Mouse (Mus musculus) neutrophil, adult 5-6 weeks (primary cell): ENCODE results near the gene Tfpi. TPM values are rescaled to one million over a fixed set of nuclear protein-coding genes. Genes with fewer than 3 reads are reported as not detected.
"Not testable (repeated sequence)": the region's sequence is repeated elsewhere in the genome, so short reads cannot be mapped to it uniquely, and the experiment has no call there.

Experiments used
- ATAC-seq: fragments of 151-379, 151-347 bp; 2 replicates; pipeline ENCODE4 v1.8.0; 2017; ENCODE audit warnings: mild to moderate bottlenecking, moderate TSS enrichment; ENCODE audit not compliant: insufficient number of reproducible peaks, poor library complexity, low FRiP score, severe bottlenecking; ENCODE audit errors: extremely low read depth
- total RNA-seq: library from RNA; stranded (forward); fragments of 200-1000 nt; gene quantifications from 2 replicates; pipeline ENCODE4 v1.2.3, GENCODE M21; 2017

The Tfpi gene
- total RNA-seq, 1 experiment from 2014 or later = 1.5 TPM

DNA sequence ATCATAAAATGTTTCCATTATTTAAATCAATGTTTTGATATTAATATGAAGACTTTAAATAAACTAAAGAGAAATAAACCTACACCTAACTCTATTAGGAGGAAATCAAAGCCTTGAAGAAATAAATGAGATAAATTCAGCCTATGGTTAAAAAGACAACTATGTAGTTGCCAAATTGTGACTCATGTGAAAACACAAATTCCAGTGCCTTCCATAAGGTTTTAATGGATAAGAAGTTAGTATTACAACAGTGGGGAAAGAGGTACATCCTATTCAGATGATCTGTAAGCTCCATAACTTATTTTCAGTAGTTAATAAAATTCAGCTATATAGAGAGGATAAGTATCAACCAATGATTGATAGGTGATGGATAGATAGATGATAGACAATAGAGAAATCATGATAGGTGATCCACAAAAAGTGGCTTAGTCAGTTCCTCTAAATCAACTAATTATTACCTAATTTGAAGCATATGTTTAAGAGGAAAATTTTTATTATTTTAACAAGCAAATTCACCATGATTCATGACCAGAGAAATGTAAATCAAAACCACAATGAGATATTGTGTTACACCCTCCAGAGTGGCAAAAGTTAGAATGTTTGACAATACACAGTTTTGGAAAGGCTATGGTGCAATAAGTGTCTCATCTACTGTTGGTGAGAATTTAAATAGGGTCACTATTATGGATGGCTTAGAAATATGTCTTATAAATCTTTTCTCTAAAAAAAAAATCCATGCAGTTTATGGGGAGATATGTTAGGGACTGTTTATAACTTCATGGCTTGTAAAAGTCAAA lies 66.6 kb downstream of the Tfpi start:
- no peak for ATAC-seq

DNA sequence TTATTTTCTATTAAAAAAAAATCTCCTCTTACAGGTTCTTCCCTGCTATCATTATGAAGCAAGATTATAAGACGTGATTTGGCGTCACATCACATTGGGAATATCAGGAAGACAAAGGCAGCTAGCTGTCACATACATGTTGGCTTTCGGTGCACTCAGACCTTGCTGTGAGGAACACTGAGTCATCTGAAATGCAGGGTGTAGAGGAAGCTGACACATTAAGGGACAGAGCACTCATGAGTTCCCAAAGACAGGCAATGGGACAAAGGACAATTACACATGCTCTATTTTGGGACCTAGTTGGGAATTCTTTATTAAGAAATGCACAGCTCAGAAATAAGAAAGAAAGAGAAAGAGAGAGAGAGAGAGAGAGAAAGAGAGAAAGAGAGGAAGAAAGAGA lies 71.7 kb downstream of the Tfpi start:
- no peak for ATAC-seq

DNA sequence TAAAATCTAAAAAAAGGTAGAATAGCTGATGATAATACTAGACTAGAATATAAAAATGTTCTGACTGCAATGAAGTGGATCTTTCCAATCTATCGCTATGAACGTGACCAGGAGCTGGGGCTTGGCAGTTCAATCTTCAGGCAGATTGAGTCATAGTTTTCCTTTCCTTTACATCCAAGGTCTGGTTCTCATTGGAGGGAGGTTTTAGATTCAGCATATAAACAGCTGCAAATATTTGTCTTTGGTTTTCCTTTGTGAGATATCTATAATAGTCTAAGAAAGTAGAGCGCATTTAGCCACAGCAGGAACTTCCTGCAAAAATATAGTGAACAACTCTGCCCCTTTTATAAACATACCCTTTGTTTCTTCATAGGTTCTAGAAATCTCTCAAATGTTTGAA lies 73.9 kb downstream of the Tfpi start:
- no peak for ATAC-seq

DNA sequence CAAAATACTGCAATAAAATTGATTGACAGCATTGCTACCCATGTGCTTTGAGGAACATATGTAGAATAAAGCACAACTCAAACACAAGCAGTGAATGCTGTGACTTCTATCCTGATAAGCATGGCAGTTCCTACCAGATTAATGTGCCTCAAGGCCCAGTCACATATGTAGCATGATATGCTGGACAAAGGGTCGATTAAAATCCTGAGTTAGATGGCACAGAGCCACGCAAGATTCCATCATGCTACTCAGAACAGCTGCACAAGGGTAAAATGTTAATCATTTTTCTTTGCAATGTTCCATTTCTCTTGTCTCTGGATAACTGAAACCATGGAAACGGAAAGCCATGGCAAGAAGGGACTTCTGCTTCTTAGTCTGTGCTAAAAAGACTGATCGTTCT lies 80.0 kb downstream of the Tfpi start:
- ATAC-seq = no peak

DNA sequence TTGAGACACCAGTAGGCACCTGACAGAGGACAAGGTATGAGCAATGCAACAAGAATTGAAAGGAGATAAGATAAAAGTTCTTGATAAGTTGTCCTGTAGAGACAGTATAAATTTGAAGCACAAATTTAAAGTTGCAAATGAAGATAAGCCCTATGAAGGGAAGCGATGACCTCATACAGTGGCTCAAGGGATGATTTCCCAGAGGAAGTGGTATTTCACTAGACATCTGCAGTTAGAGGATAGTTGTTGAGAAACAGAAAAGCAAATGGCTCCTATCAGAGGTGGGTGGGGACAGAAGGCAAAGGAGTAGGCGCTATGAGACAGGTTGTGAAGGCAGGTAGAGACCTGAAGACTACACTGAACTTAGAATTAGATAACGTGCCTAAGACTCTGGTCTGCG lies 83.3 kb downstream of the Tfpi start:
- ATAC-seq = no peak

DNA sequence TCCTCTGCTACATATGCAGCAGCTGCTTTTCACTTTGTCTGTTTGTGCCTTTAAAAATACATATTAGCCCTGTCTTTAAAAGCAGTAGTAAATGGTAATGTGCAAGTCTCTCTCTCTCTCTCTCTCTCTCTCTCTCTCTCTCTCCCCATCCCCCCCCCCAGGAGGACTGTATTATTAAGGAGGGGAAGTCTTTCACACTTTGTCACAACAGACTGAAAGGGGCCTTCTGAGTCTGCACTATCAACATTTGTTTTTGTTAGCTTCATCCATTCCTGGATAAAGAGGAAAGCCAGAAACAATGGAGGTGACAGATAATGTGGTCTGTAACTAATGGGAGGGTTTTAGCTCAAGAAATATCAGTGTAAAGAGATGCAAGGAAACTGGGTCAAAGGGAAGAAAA lies 87.5 kb downstream of the Tfpi start:
- no peak for ATAC-seq

DNA sequence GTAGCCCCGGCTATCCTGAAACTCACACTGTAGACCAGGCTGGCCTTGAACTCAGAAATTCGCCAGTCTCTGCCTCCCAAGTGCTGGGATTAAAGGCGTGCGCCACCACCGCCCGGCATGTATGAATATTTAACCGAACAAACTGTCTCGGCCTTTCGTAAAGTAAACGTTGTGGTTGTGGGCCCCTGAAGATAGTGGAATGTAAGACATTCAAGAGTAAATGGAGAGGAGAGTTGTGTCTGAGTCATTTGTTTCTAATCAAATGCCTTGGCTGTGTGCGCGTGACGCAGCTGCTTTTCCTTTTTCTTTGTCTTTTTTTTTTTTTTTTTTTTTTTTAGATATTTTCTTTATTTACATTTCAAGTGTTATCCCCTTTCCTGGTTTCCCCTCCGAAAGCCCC lies 88.0 kb downstream of the Tfpi start:
- not testable (repeated sequence) for ATAC-seq

DNA sequence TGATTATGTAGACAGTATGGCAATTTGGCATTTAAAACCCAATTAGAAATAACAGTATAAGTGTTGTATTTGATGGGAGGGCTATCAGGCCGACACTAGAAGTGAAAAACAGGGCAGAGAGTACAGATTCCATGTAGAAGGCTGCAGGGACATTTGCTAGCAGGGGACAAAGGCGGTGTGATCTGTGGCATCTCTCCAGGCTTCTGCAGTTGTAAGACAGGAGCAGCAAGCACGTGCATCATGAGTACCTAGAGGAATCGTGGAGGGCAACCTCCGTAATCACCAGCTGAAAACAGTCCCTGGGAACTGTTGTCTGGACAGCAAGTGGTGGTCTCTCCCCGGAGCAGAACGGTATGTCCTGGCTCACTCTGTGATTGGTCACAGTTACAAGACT lies 88.6 kb downstream of the Tfpi start:
- no peak for ATAC-seq

DNA sequence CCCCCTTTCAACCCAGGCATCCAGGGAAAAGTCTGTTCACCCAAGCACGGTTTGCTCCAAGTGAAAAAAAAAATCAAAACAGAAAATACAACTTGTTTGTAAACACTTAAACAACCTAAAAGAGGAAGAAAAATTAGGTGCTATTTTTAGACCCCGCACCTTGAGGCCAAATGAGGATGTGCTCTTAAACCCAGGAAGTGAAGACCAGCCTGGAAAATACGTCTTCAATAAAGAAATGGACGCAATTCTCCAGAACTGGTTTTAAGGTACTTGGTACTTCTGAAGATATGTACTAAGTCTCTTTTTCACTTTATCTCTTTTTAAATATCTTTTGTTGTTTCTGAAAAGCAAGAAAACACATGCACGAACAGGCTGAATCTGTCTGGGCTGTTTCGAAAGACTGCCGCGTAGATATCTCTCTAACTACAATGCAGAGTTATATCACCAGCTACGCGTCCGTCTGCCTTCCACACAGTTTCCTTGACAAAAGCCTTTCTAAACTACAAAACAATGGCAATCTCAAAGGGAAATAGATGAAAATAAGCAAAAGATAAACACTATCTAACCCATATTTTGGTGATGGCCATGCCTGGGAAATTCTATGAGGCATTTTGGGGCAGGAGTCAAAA lies 89.1 kb downstream of the Tfpi start:
- peak; percentile 80; the same call in 1 of the 2 replicates for ATAC-seq

DNA sequence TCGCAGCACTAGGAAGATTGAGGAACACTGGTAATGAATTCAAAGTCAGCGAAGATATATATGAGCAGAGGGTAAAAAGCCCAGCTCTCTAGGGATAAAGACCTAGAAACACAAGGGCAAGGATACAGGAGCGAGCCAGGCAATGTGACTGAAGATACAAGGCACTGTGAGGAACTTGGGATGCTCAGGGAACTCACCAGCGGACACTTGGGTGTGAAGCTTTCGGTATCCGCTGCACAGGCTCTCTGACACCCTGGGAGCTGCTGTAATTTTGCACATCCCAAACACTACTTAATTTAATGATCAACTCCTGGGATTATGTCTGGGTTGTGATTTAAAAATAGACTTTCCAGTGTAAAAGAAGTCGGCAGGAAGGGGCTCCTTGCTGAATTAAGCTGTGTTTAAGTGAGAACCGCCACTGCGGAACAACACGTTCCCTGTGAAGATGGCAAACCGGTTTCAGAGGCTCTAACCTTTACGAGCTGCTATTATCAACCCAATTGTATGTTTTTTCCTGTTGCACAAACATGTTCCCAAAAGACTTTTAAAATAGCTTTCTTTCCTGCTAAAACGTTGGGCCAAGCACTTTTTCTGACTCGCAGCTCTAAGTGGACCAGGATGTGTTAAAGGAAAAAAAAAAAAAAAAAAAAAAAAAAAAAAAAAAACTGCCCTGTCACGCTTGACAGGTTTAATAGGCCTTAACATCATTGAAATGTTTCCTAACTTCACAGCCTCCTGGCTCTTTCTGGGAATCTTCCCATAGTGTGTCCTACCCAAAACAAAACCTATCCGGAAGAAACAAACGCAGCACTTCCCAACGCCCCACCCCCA lies 89.8 kb downstream of the Tfpi start:
- no peak for ATAC-seq

DNA sequence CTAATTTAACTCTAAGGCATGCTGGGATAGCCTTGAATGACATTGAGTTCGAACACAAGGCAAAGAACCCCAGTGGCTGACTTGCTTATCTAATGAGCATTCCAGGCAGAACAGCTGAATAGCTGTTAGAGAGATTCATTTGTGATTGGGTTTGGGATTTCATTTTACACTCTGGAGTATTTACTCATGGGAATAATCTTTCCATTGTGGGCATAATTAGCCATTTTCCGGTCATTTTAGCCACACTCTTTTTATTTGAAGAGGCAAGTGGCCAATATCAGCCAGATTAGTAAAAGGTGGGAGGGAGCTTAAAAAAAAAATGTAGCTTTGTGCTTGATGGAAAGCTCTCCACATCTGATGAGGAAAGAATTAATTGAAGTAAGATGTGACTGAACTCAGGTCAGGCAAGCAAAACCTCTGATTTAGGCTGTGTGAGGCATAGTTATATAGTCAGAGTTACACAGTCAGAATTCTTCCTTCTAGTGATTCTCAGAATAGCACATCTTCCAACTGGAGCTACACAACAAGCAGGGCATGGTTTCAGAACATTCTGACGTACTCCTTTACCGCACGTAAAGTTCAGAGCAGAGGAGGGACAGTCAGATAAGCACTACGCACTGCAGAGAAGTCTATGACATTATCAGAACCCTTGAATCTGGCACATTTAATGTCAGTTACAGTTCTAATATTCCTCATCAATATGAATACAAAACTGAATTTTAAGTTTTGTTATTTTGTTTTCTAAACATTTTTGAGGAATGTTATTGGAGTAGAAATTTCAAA lies 91.5 kb downstream of the Tfpi start:
- no peak for ATAC-seq

DNA sequence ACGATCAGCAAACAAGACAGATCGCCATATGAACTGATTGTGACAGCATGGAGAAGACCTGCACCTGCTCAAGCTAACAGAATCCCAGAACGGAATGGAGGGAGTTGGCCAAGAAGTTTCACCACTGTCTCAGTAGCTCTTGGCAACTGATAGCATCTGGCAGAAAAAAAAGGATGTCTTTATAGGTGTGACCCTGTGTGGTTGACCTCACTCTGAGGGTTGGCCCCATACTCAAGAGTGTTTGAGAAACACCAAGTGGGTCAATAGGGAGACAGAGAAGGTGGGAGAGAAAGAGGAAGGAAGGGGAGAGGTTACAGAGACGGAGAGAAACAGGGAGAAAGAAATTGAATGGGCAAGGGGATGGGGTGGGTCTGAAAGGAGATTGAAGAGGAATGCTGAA lies 92.7 kb downstream of the Tfpi start:
- peak; percentile 45; the same call in 1 of the 2 replicates for ATAC-seq

Other genes starting within 250 kb of the Tfpi start
- gene Calcrl, start 51.4 kb downstream of the Tfpi start, total RNA-seq = 36.7 and 37.8 TPM in 2 replicates
- gene Ctnnd1, start 174.0 kb upstream of the Tfpi start, total RNA-seq = 2.1 and 4.2 TPM in 2 replicates
- gene Btbd18, start 182.3 kb upstream of the Tfpi start, total RNA-seq = not detected in 2 replicates
- 20.6 and 24.8 TPM in 2 replicates for gene Selenoh, start 194.0 kb upstream of the Tfpi start, total RNA-seq
- gene Gm28635, start 201.3 kb upstream of the Tfpi start, total RNA-seq = 0.12 TPM in 1 of 2 replicates, not detected in the other
- 14.5 and 16.5 TPM in 2 replicates for gene Med19, start 201.6 kb upstream of the Tfpi start, total RNA-seq
- gene Tmx2, start 202.4 kb upstream of the Tfpi start, total RNA-seq = 18.4 and 20.1 TPM in 2 replicates
- 33.3 and 37.8 TPM in 2 replicates for gene Zdhhc5, start 238.4 kb upstream of the Tfpi start, total RNA-seq